Mouse (Mus musculus) ES-E14 (cell line): Measurements from ENCODE around the gene Teddm1b. TPM values are rescaled to one million over a fixed set of nuclear protein-coding genes. Genes with fewer than 3 reads are reported as not detected.
A peak's percentile ranks its signal among the peaks of the same experiment; 100 is the strongest.

ENCODE experiments used
- DNase-seq: peaks from one replicate; pipeline ENCODE4 v3.0.0-alpha.2; 2013; ENCODE audit warnings: low read depth, low spot score
- H3K27ac ChIP-seq: 2 replicates; pipeline ENCODE4 v1.5.1; 2012; ENCODE audit warnings: low read depth, mild to moderate bottlenecking, low read length, moderate library complexity, mixed read lengths; ENCODE audit not compliant: poor library complexity, insufficient read depth, severe bottlenecking
- H3K36me3 ChIP-seq: 2 replicates; pipeline ENCODE4 v1.6.1; 2012; ENCODE audit warnings: mild to moderate bottlenecking, low read length, moderate library complexity, mixed read lengths; ENCODE audit not compliant: control insufficient read depth, poor library complexity, insufficient read depth, severe bottlenecking
- H3K4me1 ChIP-seq, 2 experiments: fragments of 150-350 bp in 1 of 2; sonication (generic) in 1 of 2; 2 replicates each; pipeline ENCODE4 v1.6.1; 2012; ENCODE audit warnings: low read length in 2 of 2, mild to moderate bottlenecking in 1 of 2, mixed read lengths in 1 of 2; ENCODE audit not compliant: control insufficient read depth in 2 of 2, insufficient read depth in 2 of 2, poor library complexity in 1 of 2
- H3K4me3 ChIP-seq, 2 experiments: fragments of 150-350 bp in 1 of 2; sonication (generic) in 1 of 2; 2 replicates each; pipeline ENCODE4 v1.5.1; 2012; ENCODE audit warnings: low read length in 2 of 2, low read depth in 1 of 2, mild to moderate bottlenecking in 1 of 2, mixed read lengths in 1 of 2; ENCODE audit not compliant: insufficient read depth in 1 of 2, poor library complexity in 1 of 2, severe bottlenecking in 1 of 2
- H3K9ac ChIP-seq: 2 replicates; pipeline ENCODE4 v1.6.1; 2012; ENCODE audit warnings: low read depth, mild to moderate bottlenecking, low read length, mixed read lengths; ENCODE audit not compliant: poor library complexity, insufficient read depth, severe bottlenecking
- H3K9me3 ChIP-seq: fragments of 150-350 bp; sonication (generic); 2 replicates; pipeline ENCODE4 v1.6.1; 2012; ENCODE audit warnings: low read depth, mild to moderate bottlenecking, low read length; ENCODE audit not compliant: control insufficient read depth, insufficient read depth
- CHD2 ChIP-seq: IDR thresholded peaks from 2 replicates; pipeline ENCODE4 v1.6.1; 2014; ENCODE audit warnings: mild to moderate bottlenecking, low read depth, low read length, inconsistent platforms
- HCFC1 ChIP-seq: IDR thresholded peaks from 2 replicates; pipeline ENCODE4 v1.6.1; 2012; ENCODE audit warnings: low read length, inconsistent platforms, borderline replicate concordance; ENCODE audit not compliant: insufficient read depth
- MAFK ChIP-seq: IDR thresholded peaks from 2 replicates; pipeline ENCODE4 v1.6.1; 2014; ENCODE audit warnings: mild to moderate bottlenecking, low read depth, low read length, inconsistent platforms; ENCODE audit not compliant: insufficient read depth
- ZC3H11A ChIP-seq: IDR thresholded peaks from 2 replicates; pipeline ENCODE4 v1.6.1; 2012; ENCODE audit warnings: low read depth, mild to moderate bottlenecking, inconsistent platforms, low read length, borderline replicate concordance
- ZNF384 ChIP-seq: IDR thresholded peaks from 2 replicates; pipeline ENCODE4 v1.6.1; 2012; ENCODE audit warnings: low read depth, low read length, inconsistent platforms
- in situ Hi-C, 2 experiments: fragments of 600-800 bp; cut with MboI; formaldehyde crosslinking; loops; one replicate each; pipeline ENCODE4 v1.15.1; 2025; ENCODE audit warnings: low sequenced_read_pairs in 2 of 2, inconsistent platforms in 1 of 2; ENCODE audit not compliant: unreplicated experiment in 2 of 2
- total RNA-seq: library from RNA; depleted of rRNA; stranded (reverse); fragments of 300-350 nt; gene quantifications from 2 replicates; pipeline ENCODE4 v1.2.3, GENCODE M21; 2012

The Teddm1b gene
- total RNA-seq, 1 experiment = 0.27 TPM

DNA sequence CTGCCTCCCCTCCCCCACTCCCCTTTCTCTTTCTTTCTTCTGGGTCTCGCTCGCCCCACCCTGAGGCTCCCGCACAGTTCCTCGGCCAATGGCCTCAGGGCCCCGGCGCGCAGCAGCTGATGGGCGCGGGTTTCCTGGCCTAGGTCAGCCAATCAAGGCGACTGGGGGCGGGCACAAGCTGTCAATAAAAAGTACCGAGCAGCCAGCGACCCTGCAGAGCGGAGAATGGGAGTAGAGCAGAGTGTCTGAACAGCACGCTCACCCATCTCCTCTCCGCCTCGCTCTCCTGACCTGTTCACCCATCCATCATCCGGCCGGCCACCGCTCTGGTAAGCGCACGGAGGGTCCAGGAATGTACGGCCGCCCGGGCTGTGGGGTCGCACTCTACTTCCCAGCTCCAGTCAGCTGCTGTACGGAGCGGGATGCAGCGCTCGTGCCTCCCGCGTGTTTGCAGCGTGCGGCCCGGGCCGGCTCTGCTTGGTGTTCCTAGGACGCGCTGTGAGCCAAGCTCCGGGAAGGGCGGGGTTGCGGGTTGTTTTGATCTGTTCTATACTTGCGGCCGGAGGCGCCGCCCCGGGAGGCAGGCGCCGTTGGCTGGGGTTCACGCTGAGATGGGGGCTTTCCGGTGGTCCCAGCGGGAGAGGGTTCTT lies 25.7 kb downstream of the Teddm1b start, which contains the start of the genes Glul and Teddm2:
Gene Glul, plus strand, starts transcription at position 214 of the 650 bp plus-strand sequence.
Gene Teddm2, minus strand, starts transcription at position 498 of the 650 bp plus-strand sequence.
- H3K4me1 ChIP-seq = peaks cover 3 to 4% of the 10 kb centered on the region in 2 experiments; a peak in 1 of 4 replicates

DNA sequence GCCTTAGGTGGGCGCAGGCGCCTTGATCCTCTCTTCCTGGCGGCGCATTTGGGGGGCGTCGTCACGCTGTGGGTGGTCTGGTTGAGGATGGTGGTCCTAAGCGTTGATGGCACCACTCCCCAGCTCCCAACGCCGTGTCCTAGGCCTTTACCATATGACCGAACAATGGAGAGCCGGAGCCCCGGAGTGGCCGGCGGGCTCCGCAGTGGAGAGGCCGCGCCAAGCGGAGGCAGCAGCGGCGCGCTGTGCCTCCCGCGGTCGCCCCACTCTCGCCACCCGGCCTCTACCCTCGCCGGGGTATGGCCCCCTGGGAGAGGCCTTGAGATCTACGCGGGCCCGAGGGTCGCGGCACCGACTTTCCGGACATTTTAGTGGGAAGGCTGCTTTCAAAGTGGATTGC lies 26.2 kb downstream of the Teddm1b start:
- peaks cover 3 to 4% of the 10 kb centered on the region in 2 experiments; a peak in 1 of 4 replicates for H3K4me1 ChIP-seq
- in situ Hi-C loops = no loop called here
- TF ChIP-seq ZNF384 (no peak), ZC3H11A (no peak), HCFC1 (no peak), CHD2 (no peak), MAFK (no peak)

More for the DNA sequence above, 25.7 kb downstream of the Teddm1b start, which contains the start of the genes Glul and Teddm2:
- H3K4me3 ChIP-seq = peak within 1 kb of the TSS; percentile 79 to 86
- H3K36me3 ChIP-seq = peaks cover 21% of the 10 kb centered on the region
- peak; percentile 70; the same call in 1 of the 2 replicates for TF ChIP-seq CHD2
- no peak for TF ChIP-seq MAFK
- TF ChIP-seq ZC3H11A = no peak
- TF ChIP-seq ZNF384 = no peak
- peak; percentile 64; the same call in 1 of the 2 replicates for TF ChIP-seq HCFC1
- no peaks in the 10 kb centered on the region for H3K9me3 ChIP-seq
- peak; percentile 95 for DNase-seq
- H3K27ac ChIP-seq = peak within 1 kb of the TSS; percentile 86
- peak within 1 kb of the TSS; percentile 84 for H3K9ac ChIP-seq
- in situ Hi-C loops = loop anchor here (10.0 to 25.0 kb wide), 2 partner anchors 215 to 287 kb away; no protein-coding TSS in a partner anchor

DNA sequence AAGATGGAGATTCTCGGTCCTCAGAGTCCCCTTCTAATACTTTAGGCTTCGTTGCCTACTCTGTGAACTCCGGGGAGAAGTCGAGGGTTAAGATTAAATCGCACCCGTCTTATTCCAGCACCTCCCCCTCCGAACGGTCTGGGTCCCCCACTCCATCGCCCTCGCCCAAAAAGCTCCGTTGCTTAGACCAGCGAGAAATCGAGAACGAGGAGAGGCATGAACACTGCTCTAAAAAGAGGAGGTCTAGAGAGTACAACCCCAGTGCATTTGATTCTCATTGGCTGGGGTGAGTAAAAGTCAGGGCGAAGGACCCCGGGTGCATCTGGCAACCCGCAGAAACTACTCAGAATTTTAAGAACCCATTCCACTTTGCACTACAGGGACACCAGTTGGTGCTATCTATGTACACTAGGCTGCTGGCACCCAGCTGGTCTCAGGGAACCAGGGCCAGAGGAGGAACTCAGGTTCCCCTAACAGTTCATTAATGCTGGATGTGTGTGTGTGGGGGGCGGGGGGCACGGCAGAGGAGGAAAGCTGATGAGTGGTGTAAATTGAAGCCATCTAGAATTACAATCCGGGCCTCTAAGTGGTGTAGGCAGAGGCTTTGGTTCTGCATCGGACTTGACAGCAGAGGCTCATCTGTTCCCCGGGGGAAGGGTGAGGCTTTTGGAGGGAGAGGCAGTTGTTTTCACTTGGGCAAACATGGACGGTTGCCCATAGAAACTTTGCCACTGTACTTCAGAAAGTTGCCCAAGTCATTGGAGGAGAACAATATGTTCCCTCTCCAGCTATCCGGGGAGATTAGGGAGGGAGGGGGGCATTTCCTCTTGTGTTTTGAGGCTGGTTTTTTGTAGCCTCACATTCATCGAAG lies 26.9 kb downstream of the Teddm1b start:
- no peak for DNase-seq
- H3K27ac ChIP-seq = no peak overlapping the region
- TF ChIP-seq HCFC1 (no peak), CHD2 (no peak), ZNF384 (no peak), MAFK (no peak), ZC3H11A (no peak)
- peak overlapping the region; percentile 79 to 86 for H3K4me3 ChIP-seq
- in situ Hi-C loops = no loop called here
- H3K4me1 ChIP-seq = peaks cover 3 to 4% of the 10 kb centered on the region in 2 experiments; a peak in 1 of 4 replicates
- H3K9ac ChIP-seq = peak overlapping the region; percentile 84
- H3K9me3 ChIP-seq = no peaks in the 10 kb centered on the region
- H3K36me3 ChIP-seq = peaks cover 30% of the 10 kb centered on the region

More for the DNA sequence above, 26.2 kb downstream of the Teddm1b start:
- Histone ChIP-seq H3K9ac (peak overlapping the region; percentile 84), H3K9me3 (no peaks in the 10 kb centered on the region), H3K27ac (0 out of 2 replicates have a peak overlapping the region, but pooled peaks have one; percentile 30), H3K36me3 (peaks cover 26% of the 10 kb centered on the region), H3K4me3 (peak overlapping the region; percentile 79 to 86)
- no peak for DNase-seq

DNA sequence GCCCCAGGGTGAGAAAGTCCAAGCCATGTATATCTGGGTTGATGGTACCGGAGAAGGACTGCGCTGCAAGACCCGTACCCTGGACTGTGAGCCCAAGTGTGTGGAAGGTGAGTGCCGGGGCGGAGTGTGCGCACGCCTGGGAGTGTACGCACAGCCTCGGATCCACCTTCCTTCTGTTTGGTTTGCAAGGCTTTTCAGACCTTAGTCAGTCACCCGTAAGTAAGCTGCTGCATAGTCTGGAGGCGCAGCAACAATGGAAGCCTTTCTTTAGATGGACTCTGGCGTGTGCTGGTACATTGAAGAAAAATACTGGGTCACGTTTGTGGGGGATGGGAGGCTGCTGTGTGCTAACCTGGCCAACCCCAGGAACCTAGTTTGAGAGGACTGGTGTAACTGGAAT lies 28.9 kb downstream of the Teddm1b start:
- Histone ChIP-seq H3K4me3 (no peak overlapping the region), H3K9me3 (no peaks in the 10 kb centered on the region), H3K4me1 (peaks cover 3 to 4% of the 10 kb centered on the region in 2 experiments; a peak in 1 of 4 replicates), H3K9ac (no peak overlapping the region), H3K27ac (no peak overlapping the region), H3K36me3 (peaks cover 46% of the 10 kb centered on the region)
- TF ChIP-seq ZC3H11A = no peak
- TF ChIP-seq HCFC1 = no peak
- no peak for TF ChIP-seq ZNF384
- no peak for TF ChIP-seq CHD2
- TF ChIP-seq MAFK = no peak
- in situ Hi-C loops = no loop called here
- DNase-seq = no peak
